Mouse (Mus musculus): ENCODE measurements around the gene Fancc.

Fancc gene

DNA sequence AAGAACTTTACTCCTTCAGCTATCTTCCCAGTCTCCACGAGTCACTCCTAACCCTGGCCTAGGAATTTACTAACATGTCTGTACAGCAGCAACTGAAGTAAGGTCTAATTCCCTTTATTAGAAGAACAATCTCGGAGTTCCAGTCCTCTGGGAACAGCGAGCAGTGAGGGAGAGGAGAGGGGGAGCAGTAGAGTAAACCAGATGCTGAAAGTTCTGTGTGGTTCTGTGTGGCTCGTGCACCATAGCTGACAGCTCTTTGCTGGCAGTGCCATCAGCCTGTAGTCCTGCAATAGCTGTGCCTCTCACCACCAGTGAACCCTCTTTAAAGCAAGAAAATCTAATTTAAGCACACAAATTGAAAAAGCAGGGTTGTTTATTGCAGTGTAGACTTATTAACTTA, 207.9 kb downstream of the Fancc start:
- DNase-seq, result no peak

DNA sequence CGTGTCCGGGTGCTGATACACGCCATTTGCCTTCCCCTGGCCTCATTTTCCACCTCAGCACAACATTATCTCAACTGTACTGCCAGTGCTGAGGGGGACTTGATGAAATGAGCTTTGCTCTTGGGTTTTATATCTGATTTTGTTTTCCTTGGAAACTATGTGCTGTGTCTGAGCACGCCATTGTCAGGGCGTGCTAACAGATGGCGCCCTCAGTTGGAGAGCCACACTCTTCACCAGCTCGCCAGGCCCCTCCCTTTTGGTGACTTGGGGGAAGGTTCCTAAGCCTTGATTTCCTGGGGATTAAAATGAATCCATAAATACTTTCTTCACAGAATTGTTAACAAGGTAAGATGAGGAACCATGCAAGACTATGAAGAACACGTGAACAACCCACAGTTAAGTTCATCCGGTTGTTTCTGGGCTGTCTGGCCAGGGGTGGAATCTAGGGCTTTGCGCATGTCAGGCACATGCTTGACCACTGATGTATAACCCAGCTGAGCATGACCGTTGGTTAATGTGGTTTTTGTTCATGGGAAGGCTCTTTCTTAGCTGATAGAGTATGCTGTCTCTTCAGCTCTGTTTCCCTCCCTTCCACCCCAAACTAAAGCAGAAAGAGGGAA, 210.5 kb downstream of the Fancc start:
- DNase-seq, result no peak

DNA sequence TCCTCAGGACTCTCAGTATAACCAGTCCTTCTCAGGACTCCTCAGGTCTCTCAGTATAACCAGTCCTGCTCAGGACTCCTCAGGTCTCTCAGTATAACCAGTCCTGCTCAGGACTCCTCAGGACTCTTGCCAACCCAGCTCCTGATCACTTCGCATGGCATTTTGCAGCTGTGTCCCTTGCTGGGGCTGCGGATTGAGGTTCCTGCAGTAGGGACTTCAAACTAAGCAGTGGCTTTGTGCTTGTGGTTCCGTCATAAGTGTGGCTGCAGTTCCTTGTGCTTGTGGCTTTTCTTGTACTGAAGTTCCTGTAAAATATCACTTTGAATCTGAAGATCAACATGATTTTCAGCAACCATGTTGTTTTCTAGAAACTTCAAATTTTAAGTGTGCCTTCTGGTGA, 212.3 kb downstream of the Fancc start:
- DNase-seq, result no peak

DNA sequence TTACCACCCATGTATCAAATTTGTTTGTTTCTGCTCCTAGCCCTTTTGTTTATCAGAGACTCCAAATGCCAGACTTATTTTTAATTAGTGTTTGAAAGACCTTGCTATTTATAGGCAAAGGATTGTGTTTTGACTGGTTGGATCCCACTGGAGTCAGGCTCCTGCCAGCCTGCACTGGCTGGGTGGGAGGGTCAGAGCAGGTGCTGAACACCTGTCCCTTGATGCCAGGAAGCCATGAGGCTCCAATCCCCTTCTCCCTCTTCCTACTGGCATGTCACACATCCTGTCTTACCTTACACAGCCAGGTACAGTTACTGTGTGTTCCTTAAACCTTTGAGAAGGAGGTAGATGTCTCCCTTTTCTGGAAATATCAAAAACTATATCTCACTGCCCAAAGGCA, 213.8 kb downstream of the Fancc start:
- no peak for DNase-seq

DNA sequence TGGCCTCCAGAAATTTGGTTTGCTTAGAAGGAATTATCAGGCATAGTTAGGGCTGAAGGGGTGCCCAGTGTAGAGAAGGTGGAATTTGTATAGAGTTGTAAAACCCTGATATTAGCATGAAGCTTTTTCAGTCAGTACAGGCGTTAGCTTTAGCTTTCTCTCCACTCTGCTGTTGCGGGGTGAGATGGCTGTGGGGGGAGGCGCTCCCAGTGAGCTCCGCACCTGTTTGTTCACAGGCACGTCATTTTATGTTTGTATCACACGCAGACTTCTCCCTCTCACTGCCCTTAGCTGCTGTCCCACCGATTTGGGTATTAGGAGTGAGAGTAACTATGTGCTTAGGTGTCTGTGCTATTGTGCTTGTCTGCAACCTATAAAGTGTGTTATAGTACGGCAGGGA, 215.9 kb downstream of the Fancc start:
- no peak for DNase-seq

DNA sequence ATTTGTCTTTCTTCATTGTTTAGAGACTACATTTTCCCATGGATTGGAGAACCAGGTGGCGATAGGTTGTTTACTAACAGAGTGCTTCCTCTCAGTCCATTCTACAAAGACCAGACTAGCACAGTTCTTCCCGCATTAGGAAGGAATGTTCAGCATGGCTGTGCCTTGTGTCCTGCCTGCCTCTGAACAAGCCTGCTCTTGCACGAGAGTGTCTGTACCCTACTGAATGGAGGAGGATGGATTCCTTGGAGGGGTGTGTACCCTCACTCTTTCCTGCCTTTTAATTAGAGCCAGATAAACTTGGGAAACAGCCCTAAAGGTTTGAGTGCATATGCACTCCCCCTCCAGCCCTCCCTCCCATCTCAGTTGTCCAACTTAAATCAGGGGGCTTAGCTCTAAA, 216.7 kb downstream of the Fancc start:
- DNase-seq, result no peak

DNA sequence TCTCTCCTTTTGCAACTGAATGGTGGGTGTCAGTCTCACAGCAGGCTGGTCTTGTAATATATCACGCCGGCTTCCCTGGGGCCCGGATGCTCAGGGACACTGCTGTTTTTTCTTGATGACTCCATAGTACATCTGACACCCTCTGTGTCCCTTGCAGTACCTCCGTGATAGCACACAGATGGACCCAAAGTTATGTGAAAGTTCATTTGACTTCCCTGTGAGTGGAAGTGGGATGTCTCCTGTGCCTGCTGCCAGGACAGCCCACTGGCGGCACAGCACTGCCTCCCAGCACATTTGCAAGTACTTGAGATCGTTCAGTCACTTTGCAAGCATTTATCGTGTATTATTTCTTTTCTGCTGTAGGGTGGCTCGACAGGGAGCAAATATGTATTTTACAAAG, 217.3 kb downstream of the Fancc start:
- DNase-seq, result peak; percentile 19

DNA sequence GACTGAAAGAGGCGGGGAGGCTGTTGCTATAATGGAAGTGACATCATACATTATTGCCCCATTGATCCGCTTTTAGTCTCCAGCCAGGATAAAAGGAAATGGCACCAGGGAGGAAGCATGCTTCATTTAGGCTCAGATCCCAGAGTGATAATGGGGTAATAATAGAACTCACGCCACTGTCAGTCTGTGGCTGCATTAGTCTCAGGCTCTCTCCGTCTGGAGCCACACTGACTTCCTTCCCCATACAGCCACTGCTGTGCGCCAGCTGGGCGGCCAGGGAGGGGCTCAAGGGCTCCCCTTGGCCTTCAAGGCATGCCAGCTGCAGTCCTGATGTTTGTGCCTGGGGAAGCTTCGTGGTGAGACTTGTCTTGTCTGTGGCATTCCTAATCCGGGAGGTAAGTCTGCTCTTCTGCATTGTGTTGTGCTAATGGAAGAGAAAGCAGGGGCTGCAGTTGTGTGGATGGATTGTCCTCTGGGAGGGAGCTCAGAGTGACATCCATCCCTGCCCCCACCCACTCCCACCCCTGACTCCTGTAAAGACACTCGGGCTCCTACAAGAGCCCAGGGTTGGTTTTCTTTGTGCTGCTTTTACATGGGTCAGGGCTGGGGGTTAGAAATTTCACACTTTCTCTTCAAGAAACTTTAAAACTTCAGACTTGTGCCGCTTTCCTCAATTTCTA, 218.1 kb downstream of the Fancc start:
- peak; percentile 74 for DNase-seq

DNA sequence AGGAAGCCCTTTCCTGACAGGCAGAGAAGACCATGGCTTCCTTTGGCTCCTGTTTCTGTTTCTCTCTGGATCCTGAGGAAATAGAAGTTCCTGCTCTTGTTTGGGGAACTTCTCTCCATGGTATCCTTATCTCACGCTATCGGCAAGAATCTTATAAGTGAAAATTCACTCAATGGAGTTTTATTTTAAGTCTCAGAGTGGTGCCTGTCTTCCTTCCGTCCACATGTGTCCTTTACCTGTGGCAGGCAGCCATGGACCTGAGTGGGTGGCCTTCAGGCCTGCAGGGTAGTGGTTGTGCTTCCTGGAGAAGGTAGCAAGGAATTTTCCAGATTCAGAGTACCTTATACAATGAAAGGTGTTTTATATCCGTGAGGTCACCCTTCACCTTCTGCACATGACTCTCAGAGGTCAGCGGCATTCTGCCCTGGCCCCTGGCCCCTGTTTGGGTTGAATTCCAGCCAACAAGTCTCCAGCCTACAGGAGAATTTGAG, 218.9 kb downstream of the Fancc start:
- DNase-seq, result peak; percentile 49

DNA sequence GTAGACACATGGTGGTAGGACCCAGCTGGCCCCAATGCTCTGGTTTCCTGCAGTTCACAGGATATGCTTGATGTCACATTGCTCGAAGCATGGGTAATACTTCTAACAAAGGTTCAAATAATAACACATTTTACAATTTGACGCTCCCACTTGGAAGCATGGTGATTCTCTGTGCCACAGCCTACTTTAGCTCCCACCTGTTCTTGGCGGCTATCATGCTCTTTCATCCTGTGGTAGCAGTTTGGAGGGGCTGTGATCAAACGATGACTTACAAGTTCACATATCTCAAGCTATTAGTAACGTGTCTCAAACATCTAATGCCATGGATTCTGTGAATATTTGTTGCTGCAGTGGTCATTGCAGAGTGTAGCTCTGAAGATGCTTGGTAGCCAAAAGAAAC, 219.8 kb downstream of the Fancc start:
- DNase-seq, result no peak

DNA sequence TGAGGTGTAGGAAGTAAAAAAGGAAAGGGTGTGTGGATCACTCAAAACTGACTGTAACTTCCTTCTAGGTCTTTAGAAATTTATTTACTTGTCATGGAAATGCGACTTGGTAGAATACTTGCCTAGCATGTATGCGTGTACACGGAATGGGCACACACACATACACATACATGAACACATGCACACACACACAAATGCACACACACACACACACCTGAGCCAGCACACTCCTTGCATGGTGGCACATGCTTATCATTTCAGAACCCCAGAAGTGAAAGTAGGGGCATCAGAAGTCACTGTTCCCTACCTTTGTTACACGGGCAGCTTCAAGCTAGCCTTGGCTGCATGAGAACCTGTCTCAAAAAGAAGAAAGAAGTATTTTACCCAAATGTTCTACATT, 220.7 kb downstream of the Fancc start:
- no peak for DNase-seq

DNA sequence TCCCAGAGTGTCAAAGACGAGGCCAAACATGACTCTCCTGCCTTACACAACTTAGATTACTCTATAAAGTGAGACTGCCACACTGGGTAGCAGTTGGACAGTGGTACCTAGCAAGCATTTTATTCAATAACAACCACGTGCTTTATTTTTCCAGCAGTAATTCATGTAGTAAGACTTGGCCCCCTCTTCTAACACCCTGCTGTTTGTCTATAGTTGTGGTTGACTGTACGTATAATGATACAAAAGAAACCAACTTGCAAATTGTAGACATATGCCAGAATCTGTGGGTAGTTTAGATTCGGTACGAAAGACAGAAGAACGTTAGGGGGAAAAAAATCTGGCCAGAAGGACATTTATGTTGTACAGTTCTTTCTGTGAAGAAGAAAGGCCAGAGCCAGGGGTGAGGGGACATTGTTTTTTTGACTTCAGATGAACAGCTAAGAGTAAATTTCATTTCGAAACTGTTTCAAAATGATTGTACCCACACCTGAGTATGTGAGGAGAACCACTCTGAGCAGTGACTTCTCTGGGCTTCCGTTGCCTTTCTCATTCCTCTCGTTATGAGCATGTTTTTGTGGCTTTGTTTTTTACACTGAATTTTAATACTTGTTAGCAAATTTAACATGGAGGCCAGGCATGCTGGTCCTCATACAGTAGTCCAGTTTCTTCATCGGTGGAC, 222.5 kb downstream of the Fancc start:
- no peak for DNase-seq

DNA sequence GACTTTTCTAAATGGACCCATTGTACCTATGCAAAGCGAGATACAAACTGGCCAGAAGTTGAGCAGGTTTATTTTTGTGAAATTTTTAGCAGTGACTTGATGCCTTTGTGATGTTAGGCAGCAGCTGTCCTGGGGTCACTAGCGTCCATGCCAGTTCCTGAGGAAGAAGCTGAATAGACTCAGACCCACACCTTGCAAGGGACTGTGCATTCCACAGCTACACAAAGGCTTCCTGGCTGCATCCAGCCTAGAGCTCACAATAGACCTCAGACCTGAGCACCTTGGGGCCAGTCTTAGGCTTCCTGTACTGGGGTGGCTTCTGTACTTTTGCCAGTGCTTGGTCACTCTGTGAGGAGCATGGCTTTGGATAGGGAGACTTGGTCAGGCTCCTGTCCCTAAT, 223.2 kb downstream of the Fancc start:
- no peak for DNase-seq

DNA sequence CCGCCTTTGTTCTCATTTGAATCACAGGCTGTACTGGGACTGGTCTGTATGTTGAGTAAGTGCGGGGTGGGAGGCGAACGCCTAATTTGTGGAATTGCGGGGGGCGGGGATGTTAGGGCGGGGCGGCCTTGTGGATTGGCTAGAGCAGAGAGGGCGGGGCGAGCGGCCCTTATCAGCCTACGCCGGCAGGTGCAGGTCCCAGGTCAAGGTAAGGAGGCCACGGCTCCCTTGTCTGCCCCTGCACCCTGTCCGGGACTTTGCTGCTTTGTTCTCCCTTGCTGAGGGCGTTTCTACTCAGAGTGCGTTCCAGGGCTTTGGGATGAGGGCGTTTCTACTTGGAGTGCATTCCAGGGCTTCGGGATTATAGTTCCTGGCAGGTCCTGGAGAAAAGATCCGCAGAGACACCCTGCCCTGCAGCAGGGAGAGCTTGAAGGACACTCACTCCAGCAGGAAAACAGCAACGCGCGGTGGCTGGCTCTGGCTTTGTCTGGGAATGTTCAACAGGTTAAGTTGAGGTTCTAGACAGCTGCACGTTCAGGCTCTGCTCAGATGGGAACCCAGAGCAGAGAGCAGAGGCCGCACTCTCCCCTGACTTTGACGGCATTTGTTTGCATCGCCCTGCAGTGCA, 224.4 kb downstream of the Fancc start:
- DNase-seq, result peak; percentile 87

DNA sequence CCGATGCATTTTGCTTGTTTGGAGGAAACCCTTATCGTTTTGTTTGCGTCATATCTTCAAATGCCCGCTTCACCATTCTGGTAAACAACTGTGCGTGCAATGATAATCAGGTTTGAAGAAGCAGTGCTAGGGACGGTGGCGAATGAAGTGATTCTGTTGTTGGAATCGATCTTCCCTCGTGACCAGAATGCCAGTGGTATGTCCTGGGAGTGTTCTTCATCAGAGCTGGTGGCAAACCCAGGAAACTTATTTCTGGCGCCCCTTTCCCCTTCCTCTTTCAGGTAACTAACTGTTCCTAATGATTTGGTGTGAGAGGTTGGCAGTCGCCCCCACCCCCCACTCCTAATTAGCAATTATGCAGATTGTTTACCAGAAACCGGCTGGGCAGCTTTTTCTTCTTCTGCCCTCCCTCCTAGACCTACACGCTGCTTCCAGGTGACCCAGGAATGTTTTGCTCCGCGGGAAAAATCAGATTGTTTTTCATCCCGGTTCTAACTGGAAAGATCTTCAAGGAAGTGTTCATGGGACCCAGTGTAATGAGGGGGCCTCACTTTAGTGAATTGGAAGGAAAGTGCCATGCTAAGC, 225.0 kb downstream of the Fancc start:
- no peak for DNase-seq

DNA sequence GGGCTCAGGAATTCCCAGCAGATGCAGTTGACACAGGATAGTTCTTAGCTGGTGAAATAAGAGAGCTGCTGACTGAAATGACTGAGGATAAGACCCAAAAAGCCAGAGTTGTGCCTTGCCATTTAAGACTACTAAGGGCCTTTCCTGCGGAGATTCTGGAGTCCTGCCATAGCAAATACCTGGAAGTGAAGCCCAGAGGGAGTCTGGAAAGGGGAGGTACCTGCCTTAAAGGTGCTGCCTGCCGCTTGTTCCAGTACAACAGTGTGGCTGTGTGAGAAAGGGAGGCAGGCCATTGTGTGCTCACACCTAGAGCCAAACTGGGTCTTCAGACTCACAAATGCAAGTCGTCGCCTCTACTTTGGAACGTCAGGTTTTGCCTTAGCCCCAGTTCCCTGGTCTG, 226.9 kb downstream of the Fancc start:
- no peak for DNase-seq

DNA sequence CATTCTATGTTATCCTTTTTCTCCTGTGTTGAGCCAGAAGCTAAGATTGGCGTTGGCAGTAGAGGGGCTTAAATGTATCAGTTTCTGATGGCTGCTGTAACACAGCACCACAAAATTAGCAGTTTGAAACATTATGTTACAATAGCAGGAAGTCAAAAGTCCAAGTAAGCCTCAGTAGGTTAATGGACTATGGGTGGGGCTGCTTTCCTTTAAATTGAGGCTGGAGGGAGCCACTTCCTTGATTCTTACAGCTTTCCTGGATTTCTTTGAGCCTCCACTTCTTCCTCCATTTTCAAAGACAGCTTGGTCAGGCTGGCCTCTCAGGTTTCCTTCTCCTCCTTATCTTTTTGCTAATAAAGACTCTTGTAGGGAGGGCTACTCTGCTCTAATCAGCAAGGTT, 228.3 kb downstream of the Fancc start:
- DNase-seq, result no peak

DNA sequence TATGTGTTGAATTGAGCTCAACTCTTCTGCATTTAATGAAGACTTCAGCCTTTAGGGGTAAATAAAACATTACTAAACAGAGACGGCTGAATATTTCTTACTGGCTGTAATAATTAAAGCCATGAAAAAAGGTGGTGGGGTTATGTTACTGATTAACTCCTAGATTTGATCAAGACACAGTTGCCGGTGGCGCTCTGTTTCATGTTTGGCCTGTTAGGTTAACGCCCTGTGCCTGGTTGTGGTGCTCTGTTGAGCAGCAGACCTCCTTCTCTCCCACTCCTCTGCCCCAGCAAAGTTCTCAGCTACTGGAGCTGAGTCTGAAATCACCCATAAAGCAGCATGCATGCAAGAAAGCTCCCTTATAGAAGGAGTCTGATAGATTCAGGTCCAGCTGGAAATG, 228.7 kb downstream of the Fancc start:
- peak; percentile 57 for DNase-seq

DNA sequence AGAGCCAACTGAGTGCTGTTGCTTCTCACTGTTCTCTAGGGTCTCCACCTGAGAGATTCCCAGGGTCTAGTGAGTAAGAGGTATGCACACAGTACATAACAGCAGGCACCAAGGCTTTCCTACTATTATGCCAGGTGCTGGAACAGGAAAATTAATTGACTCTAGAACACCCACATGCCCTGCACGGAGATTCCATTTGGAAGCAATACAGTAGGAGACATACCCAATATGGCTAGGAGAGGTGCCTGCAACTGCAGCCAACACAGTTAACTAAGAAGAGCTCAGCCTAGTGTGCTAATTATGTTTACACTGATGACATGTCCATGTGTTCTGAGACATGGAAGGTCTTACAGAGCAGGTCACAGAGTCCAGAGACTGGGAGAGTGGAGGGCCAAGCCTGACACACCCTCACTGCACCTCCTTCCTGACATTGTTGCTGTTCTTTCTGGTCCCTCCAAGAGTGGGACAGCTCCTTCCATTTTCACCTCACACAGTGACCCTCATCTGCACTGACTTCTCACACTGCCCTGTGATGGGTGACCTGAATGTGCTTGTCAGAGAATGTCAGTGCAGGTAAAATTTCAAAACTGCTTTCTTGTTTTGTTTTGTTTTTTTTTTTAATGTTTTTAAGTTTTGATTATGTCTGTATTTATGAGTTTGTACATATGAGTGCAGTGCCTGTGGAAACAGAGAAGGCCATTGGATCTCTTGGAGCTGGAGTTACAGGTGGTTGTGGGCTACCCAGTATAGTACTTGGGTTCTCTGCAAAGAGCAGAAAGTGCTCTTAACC, 234.7 kb downstream of the Fancc start:
- DNase-seq, result no peak

DNA sequence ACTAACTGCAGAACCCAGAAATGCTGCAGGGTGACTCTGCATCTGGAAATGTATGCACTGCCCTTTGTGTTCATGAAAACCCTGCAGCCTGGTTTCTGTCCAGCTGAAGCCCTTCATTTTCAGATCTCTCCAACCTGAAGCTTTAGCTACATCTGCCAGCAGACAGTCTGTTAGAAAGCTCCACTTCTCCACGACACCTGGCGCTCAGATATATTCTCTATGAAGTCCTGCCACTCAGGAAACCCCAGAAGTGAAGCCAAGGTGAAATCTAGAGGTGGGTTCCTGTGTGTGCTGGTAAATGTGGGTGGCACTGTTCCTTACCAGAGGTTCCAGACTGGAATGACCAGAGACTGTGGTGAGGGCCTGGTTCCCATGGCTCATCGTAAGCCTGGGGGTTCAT, 235.4 kb downstream of the Fancc start:
- no peak for DNase-seq

DNA sequence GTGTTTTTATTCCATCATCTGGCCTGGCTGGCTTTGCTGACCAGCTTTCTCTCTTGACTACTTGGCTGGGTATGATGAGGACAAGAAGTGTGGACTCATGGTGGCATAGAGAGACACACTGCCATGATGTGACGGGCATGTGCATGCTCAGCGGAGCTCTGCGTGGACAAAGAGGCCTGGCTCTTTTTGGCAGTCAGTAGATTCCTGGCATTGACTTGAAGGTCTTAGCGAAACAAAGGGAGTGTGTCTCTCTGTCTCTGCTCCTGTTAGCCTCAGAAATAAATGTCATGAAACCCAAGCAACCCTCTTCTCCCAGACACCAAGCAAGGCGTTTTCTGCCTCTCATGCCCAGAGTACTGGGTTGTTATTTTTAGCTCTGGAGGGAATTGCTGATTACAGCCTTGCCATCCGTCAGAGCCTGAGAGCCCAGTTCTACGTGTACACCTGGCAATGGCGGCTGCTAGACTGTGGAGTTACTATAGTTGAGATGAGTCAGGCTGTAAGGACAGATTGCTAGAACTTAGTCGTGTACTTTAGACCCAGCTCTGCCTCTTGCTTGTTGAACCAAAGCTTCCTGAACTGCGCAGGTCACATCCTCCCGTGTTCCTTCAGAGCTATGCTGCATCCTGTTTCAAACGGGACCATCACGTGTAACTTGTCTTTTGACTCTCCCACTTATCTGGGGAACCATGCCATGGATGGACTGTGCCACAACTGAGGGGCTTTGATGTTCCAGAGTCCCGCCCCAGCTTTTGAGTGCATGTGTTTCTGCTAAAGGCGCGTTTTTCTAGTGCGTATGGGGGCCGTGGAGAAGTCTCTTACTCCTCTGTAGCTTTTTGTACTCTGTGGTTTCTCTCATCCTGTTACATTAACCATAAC, 236.1 kb downstream of the Fancc start:
- DNase-seq, result no peak

DNA sequence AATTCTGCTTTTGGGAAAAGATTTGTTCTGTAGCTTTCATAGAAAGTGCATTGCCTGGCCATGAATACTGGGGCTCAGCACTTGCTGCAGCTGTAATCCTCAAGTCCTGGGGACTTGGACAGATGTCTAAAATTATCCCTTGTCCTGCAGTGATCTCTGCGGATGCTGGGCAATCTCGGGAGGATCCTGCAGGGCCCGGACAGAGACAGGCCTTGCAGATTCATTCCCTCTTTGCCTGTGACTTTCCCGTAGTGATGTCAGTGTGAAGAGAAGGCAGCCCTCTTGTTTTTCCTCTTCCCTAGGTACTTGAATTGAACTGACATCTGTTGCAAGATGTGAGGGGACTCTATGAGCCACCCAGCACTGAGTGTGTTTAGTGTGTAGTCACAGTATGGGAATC, 236.9 kb downstream of the Fancc start:
- DNase-seq, result no peak

All from kidney, postnatal 10 days (tissue).